Mouse (Mus musculus) urinary bladder, postnatal 10 days (tissue): ENCODE measurements at regions not wholly inside any gene's neighbourhood (a gene's known extent, or its start where the extent isn't known, plus 50 kb on each side); places are given as distances from the start of the nearest gene placed in this dataset.

Source experiments
- DNase-seq: peaks from one replicate; pipeline ENCODE4 v3.0.0; 2022; ENCODE audit warnings: low spot score

- DNase-seq = no peak
Measured at GRCm38 (mm10) chr2:72825251-72825650, 155.0 kb downstream of the Sp3 start.

- DNase-seq = no peak
Measured at GRCm38 (mm10) chr2:72829139-72829538, 151.1 kb downstream of the Sp3 start.

- no peak for DNase-seq
Measured at GRCm38 (mm10) chr2:72832770-72833169, 147.5 kb downstream of the Sp3 start.

- DNase-seq = no peak
Measured at GRCm38 (mm10) chr2:72838085-72838727, 142.0 kb downstream of the Sp3 start.

DNA sequence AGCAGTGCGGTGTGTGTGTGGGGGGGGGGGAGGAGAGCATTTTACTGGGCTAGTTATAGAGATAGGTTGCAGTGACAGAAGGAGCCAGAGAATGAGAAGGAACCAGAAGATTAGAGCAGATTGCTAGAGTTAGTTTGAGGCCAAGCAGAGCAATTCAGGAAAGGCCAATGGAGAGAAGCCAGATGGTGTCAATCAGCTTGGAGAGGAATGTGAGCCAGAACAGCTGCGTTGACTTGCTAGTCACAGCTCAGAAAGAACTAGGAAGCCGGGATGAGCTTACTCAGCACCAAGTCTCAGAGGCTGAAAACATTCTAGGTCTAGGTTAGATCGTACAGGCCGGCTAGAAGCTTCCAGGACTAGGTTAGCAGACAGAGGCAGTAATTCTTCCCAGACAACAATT lies 140.6 kb downstream of the Sp3 start:
- DNase-seq = no peak

DNA sequence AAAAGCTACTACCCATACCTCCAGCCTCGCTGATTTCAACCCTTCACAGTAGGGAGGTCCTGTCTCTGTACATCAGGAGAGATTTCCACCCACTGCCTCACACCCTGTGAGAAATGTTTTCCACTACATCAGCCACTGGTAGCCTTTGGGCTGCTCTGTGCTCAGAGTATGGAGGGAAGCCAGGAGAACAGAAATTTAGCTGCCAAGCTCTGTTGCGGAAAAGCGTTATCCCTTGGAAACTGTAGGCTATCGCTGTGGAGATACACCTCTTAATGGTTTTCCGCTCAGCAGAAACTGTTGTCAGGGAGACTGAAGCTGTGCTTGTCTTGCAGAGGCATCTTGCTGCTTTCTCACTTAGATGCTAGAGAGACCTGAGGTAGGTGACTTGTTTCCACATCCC lies 138.9 kb downstream of the Sp3 start:
- no peak for DNase-seq

- DNase-seq = no peak
Measured at GRCm38 (mm10) chr2:72843610-72844009, 136.6 kb downstream of the Sp3 start.

DNA sequence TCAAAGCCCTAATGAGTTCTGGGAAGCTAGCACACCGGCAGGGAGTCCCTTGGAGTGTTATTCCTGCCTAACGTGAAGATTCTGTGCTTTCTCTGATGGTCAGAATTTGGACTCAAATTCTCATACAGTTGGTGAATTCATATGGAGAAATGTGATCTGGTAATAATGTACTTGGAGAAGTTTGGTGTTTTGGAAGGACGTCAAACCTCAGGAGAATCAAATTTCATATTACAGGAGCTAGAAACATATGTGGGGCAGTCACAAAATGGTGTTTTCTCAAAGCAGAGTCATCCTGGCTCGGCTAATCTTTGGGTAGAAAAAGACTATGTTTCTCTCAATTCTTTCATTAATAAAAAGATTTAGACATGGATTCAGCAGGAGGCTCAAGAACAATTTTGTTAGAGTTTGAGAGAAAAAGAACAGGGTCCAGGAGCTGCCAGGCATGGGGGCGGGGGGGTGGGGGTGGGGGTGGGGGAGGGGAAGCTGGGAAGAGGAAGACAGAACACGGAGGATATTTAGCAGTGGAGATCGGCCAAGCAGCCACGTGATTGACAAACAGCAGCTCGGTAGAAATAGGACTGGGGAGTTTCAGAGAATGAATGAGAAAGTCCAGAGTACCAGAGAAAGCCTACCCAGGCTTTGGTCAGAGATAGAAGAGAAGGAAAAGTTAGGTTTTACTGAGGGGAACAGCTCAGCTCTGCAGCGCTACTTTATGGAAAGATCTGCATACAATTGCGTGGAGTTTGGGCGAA lies 130.6 kb downstream of the Sp3 start:
- DNase-seq = no peak

GRCm38 (mm10) chr2:72852509-72852908 lies 127.7 kb downstream of the Sp3 start:
- DNase-seq = no peak

DNA sequence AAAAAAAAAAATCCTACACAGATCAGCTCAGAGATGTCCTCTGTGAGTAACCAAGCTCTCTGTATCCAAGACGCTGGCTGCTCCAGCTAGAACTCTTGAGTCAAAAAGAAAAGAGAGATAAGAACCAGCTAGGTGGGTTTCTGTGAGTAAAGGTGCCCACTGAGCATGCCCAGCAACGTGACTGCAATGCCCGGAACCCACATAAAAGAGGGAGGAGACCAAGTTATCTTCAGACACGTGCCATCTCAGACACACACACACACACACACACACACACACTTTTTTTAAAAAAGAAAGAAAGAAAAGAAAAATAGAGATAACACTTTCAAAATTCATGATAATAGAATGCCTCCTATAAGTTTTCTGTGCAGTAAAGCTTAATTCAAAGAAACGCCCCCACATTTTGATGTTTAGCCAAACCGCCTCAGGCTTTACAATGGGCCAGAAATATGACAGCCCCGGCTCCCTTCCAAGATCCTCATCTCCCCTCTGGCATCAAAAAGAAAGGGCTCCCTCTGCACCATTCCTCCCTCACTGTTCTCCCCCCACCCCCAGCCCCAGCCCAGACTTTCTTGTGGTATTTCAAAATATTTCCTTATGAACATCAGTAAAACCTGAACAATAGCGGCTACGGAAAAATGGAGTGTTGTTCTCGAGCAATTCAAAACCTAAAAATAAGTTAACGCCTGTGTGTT lies 124.8 kb downstream of the Sp3 start:
- no peak for DNase-seq

- no peak for DNase-seq
Measured at GRCm38 (mm10) chr2:72855971-72856755, 124.1 kb downstream of the Sp3 start.

DNA sequence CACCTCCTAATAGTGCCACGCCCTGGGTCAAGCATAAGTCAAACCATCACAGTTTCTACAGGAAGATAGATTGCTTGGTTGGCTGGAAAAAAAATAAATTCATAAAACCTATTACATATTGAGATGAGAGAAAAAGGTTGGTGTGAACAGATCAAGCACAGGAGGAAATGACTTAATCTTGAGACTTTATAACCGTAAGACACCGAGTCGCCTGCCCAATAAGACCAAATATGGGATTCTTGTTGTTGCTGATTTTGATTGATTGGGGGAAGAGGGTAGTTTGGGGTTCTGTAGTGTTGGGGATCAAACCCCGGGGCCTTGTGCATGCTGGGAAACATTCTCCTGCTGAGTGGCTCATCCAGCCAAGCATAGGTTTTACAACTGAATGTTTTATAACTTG lies 122.9 kb downstream of the Sp3 start:
- DNase-seq = no peak

DNA sequence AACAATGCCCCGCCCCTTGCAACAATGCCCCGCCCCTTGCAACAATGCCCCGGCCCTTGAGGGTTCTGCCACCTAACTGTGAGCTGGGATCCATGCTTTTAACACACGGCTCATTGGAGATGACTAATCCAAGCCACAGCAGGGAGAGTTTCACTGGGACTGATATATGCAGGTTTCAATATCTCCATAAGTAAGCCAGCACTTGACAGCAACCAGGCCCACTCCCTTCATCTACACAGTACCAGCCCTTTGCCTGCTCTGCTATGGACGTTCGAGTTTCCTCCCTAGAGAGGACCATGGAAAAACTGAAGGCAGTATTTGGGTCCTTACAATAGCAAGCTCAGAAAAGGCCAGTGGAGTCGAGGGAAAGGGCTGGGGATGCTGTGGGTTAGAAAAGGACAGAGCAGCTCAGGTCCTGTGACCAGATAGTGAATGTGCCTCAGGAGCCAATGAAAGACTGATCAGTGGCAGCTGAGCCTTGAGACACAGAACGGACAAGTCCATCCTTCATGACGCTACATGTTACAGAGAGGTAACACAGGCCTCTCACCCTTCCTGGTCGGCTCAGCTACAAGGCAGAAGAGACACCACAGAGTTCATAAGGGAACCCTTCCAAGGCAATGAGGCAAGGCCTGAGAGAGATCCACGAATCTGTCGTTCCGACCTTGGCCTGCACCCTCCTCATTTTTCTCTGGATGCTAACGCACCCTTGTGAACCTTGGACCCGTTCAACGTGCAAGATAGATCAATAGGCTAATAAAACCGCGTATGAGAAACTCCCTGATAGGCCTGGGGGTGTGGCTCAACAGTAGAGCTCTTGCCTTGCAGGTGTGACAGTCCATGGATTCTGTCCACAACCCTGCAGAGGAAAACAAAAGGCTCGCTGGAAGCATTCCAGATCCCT lies 114.5 kb downstream of the Sp3 start:
- no peak for DNase-seq

DNA sequence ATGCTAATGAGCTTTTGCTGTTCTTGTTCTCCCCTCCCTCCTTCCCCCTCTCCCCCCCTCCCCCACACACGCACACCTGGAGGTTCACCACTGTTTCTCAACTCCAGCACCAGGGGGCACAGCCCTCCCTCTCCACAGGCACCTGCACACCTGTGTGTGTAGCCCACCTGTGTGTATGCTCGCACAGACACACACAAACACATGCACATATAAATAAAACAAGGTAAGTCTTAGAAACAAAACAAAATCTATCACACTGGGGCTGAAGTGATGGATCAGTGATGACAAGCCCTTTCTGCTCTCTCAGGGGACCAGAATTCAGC lies 113.9 kb downstream of the Sp3 start:
- DNase-seq = no peak

GRCm38 (mm10) chr2:72868173-72868572 lies 112.1 kb downstream of the Sp3 start:
- no peak for DNase-seq

GRCm38 (mm10) chr2:72871836-72872235 lies 108.4 kb downstream of the Sp3 start:
- DNase-seq = no peak

GRCm38 (mm10) chr2:72873948-72874347 lies 106.3 kb downstream of the Sp3 start:
- DNase-seq = no peak

DNA sequence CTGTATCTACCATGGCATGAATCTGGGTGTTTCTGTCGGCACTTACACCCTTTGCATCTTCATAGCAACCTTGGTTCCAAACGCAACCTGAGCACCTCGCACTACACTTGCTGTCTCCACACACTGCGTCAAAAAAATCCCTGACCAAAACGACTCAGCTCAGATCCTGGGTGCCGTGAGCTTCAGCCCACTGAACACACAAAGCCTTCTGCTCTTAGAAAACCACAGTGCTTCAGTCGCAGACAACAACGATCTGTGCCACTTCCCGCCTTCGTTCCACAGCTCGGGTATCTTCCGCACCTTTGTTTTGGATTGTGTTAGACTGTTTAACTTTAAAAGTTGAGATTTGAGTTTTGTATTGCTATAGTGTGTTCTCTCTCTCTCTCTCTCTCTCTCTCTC lies 105.7 kb downstream of the Sp3 start:
- no peak for DNase-seq

- DNase-seq = no peak
Measured at GRCm38 (mm10) chr2:72875677-72876076, 104.6 kb downstream of the Sp3 start.

DNA sequence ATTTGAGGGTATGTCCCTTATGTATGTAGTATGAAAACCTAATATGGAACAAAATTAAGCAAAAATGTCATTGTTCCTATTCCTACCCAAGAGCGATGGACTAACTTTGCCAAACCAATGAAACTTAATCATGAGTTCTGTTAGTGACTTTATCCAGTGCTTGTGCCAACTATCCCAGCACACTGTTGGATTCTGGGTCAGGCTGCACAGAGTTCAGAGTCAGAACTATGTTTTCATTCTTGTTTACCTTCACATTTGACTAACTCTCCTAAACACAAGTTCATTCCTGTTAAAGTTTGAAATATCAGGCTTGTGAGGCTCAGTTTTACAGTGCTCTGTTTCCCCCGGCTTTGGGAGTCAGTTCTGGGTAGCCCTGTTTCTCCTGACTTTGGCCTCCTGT lies 100.2 kb downstream of the Sp3 start:
- no peak for DNase-seq

DNA sequence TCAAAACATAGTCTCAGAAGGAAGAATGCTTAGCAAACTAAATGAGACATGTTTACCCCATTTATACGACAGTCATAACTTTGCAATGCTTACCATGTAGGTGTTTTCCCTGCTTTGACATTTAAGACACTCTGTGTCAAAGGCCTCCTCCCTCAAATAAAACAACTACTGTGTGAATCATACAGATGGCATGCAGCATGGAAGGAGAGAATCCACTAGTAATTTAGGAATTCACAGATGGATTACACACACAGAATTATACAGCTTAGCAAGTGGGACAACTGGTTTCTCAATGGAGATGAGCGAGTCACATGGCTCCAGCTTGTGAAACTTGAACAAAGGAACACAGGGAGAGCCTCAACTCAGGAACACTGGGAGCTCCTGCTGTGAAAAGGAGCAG lies 98.7 kb downstream of the Sp3 start:
- no peak for DNase-seq

DNA sequence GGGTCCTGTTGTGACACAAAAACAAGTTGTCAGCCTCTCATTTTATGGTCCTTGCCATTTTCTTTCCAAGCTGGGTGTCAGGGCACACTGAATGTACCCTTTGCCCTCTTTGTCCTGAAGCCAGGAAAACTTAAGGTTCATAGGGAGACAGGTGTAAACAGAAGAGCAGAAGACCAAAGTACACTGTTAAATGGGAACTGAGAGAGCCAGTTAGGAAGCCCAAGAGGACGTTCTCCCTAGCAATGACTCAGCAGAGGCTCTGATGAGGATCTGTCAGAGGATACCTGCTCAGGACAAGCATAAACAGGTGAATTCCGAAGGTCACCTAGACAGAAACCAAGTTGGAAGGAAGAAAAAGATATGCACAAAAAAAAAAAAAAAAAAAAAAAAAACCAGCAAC lies 94.0 kb downstream of the Sp3 start:
- no peak for DNase-seq
